Mouse (Mus musculus) left cerebral cortex, postnatal 4 days (tissue): Measurements from ENCODE around the gene 1300017J02Rik. TPM values are rescaled to one million over a fixed set of nuclear protein-coding genes. Genes with fewer than 3 reads are reported as not detected.

ENCODE experiments used
- DNase-seq: peaks from one replicate; pipeline ENCODE4 v3.0.0-alpha.2; 2022
- intact Hi-C: fragments of 180-260 bp; cut with DNase I; formaldehyde crosslinking; loops from one replicate; pipeline ENCODE4 v1.15.1; 2025
- total RNA-seq, 2 experiments: library from RNA; stranded (reverse); gene quantifications; 2 replicates each; pipeline ENCODE4 v1.2.3; 2021

The 1300017J02Rik gene
- total RNA-seq, 2 experiments from 2014 or later = 0.56 TPM; not detected in 1

- intact Hi-C loops = no loop called here
Measured at GRCm38 (mm10) chr9:103224721-103225120, 80.2 kb downstream of the 1300017J02Rik start.

GRCm38 (mm10) chr9:103214281-103214680 lies 90.6 kb downstream of the 1300017J02Rik start:
- intact Hi-C loops = no loop called here
- no peak for DNase-seq

More at GRCm38 (mm10) chr9:103224721-103225120, 80.2 kb downstream of the 1300017J02Rik start:
- DNase-seq = no peak

GRCm38 (mm10) chr9:103213631-103214030 lies 91.3 kb downstream of the 1300017J02Rik start:
- intact Hi-C loops = no loop called here
- no peak for DNase-seq

DNA sequence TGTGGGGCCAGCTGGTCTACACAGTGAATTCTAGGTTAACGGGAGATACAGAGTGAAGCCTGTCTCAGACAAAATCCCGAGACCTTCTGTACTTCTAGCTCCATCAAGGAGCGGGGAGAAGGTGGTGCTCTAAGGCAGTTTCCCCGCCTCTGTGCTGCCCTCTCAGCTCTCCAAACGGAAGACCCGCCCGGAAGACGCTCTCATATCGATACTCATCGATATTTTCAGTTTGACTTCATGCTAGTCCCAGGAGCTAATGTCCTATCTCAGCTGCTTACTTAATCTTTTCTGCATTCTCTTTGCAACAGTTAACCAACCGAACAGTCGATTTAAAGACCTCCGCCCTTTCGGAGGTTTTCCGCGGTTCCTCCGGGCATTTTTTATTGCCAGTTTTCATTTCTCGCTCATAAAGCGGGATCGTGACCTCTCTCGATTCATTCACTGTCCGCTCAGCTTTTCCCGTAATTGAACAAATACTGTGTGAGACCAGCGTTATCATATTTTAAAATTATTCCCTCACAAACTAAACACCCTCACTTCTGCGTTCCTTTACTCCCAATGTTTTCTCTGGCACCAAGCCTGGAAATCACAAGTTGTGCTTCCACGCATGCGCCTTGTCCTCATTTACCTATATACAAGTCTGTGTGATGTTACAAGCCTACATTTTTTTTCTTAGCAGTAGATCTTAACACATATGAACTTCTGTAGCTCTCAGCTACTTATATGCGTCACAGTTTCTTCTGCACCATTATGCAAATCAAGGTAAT lies 92.0 kb downstream of the 1300017J02Rik start:
- intact Hi-C loops = no loop called here
- no peak for DNase-seq

- no peak for DNase-seq
- intact Hi-C loops = loop anchor here (10.0 kb wide), 1 partner anchor 96 kb away; the partner anchor contains the start of genes 1300017J02Rik and Topbp1
Measured at GRCm38 (mm10) chr9:103208802-103209423, 96.0 kb downstream of the 1300017J02Rik start.

DNA sequence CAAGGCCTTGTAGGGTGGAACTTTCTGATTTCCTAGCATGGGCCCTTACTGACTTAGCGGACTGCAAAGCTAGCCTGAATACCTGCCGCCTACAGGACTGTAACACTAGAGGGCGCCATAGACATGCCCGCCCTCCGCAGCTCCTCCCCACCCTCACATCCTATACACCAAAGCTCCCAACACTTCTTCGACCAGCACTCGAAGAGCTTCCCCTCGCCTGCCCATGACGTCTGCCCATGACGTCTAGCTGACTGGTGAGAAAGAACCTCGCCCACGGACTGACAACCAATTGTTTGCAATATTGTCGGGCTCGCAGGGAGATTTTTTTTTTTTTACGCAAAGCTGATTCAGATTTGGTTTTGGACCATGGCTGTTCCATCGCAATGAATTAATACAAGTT lies 97.0 kb downstream of the 1300017J02Rik start:
- DNase-seq = peak; percentile 68
- intact Hi-C loops = loop anchor here (10.0 kb wide), 1 partner anchor 97 kb away; the partner anchor contains the start of genes 1300017J02Rik and Topbp1

- DNase-seq = no peak
- intact Hi-C loops = loop anchor here (10.0 kb wide), 1 partner anchor 99 kb away; the partner anchor contains the start of genes 1300017J02Rik and Topbp1
Measured at GRCm38 (mm10) chr9:103205786-103206185, 99.1 kb downstream of the 1300017J02Rik start.

DNA sequence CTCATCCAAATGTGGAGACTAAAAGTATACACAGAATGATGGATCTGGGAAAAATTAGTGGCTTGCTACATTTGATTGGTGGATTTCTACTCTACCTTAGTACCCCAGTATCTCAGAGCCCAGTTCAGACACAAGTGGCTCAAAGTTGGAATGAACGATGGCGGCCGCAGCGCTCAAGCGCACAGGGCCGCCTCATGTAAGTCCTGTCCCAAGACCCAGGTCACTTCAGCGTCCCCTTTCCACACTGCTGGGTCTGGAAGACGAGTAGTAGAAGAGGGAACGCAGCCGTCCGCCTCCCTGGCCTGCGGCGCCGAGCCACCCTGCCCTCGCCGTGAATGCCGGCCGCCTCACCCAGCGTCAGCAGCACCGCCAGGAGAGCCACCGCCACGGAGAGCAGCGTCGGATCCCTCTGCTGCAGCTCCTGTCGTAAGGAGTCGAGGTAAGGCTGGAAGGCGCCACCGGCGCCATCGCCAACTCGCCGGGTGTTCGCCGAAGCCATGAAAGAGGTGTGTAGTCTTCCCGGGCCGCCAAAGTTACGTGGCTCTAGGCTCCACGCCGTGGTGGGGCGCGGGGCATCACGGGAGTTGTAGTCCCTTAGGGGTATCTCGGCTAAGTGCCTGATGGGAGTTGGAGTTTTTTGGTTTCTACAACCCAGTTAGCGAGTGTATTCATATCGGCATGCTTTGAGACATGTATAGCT lies 103.2 kb downstream of the 1300017J02Rik start, which contains the start of gene Srprb:
Gene Srprb, minus strand, starts transcription at position 577 of the 700 bp plus-strand sequence.
- intact Hi-C loops = loop anchor here (10.0 kb wide), 1 partner anchor 103 kb away; the partner anchor contains the start of genes 1300017J02Rik and Topbp1
- DNase-seq = peak; percentile 95

Other genes starting within 250 kb of the 1300017J02Rik start
- gene Rab6b, start 193.3 kb downstream of the 1300017J02Rik start, total RNA-seq = 100 to 1,000 TPM; 331 to 380 TPM
- 10 to 100 TPM; 21.8 to 24.4 TPM for gene Srprb, start 102.9 kb downstream of the 1300017J02Rik start, total RNA-seq
- 1 to 10 TPM; 2.6 to 3.0 TPM for gene Gm20425, start 74.8 kb downstream of the 1300017J02Rik start, total RNA-seq
- gene Trf, start 74.6 kb downstream of the 1300017J02Rik start, total RNA-seq = 10 to 100 TPM in 1 of 2 experiments, 1 to 10 TPM in 1; 6.1 to 11.1 TPM
- 10 to 100 TPM; 33.6 to 35.1 TPM for gene Topbp1, start 133 bp upstream of the 1300017J02Rik start, total RNA-seq
- 100 to 1,000 TPM; 128 to 131 TPM for gene Cdv3, start 60.8 kb upstream of the 1300017J02Rik start, total RNA-seq
- 1 to 10 TPM in 1 of 2 experiments, under 1 TPM in 1; 0.77 to 1.5 TPM for gene Bfsp2, start 175.3 kb upstream of the 1300017J02Rik start, total RNA-seq